Mouse (Mus musculus) megakaryocyte, embryonic 14.5 days (primary cell): ENCODE data around the gene Apom.

Experiments
- FLI1 ChIP-seq: IDR thresholded peaks from 2 replicates; pipeline ENCODE4 v1.6.1; 2012; ENCODE audit warnings: low read length, inconsistent platforms, mixed read lengths
- GATA1 ChIP-seq: IDR thresholded peaks from 3 replicates; pipeline ENCODE4 v1.6.1; 2012; ENCODE audit warnings: mixed read lengths, low read length, inconsistent platforms, borderline replicate concordance

DNA sequence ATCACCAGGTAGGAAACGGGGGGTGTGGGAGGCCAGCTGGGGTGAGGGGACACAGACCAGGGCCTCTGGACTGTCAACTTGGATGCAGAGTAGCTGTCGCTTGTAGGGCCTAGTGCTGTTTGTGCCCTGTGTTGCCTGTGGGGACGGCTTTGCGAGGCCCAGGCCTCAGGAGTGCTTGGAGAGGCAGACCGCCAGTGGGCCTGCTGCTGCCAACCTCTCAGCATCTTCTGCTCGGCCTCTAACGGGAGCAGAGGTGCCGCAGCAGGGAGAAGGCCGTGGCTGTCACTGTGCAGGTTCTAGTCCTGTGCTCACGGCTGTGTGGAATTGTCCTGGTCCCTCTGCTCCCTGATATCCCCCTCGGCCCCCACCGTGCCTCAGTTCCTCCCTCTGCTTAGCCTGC is 35.3 kb downstream of the Apom start:
- TF ChIP-seq FLI1 = no peak
- no peak for TF ChIP-seq GATA1
